Mouse (Mus musculus) embryonic facial prominence, embryonic 13.5 days (tissue): ENCODE results near the gene Rfc4. TPM values are rescaled to one million over a fixed set of nuclear protein-coding genes. Genes with fewer than 3 reads are reported as not detected.

ENCODE experiments used
- ATAC-seq: fragments of 200-750 bp; cut with Nextera tagmentation; 2 replicates; pipeline ENCODE4 v1.8.0; 2017; ENCODE audit warnings: low read depth; ENCODE audit not compliant: insufficient number of reproducible peaks, insufficient read depth, low FRiP score, low TSS enrichment
- H3K27ac ChIP-seq: fragments of 300-500 bp; sonication (generic); 2 replicates; pipeline ENCODE4 v1.5.1; 2015; ENCODE audit warnings: moderate library complexity, mild to moderate bottlenecking, inconsistent platforms
- H3K27me3 ChIP-seq: fragments of 300-500 bp; sonication (generic); 2 replicates; pipeline ENCODE4 v1.6.1; 2015; ENCODE audit warnings: mild to moderate bottlenecking, inconsistent platforms
- H3K36me3 ChIP-seq: fragments of 300-500 bp; sonication (generic); 2 replicates; pipeline ENCODE4 v1.6.1; 2015; ENCODE audit warnings: mild to moderate bottlenecking, inconsistent platforms
- H3K4me1 ChIP-seq: fragments of 300-500 bp; sonication (generic); 2 replicates; pipeline ENCODE4 v1.6.1; 2015; ENCODE audit warnings: inconsistent platforms
- H3K4me2 ChIP-seq: fragments of 300-500 bp; sonication (generic); 2 replicates; pipeline ENCODE4 v1.6.1; 2015; ENCODE audit warnings: moderate library complexity, mild to moderate bottlenecking, inconsistent platforms
- H3K4me3 ChIP-seq: fragments of 300-500 bp; sonication (generic); 2 replicates; pipeline ENCODE4 v1.5.1; 2015; ENCODE audit warnings: mild to moderate bottlenecking, inconsistent platforms
- H3K9ac ChIP-seq: fragments of 300-500 bp; sonication (generic); 2 replicates; pipeline ENCODE4 v1.6.1; 2015; ENCODE audit warnings: mild to moderate bottlenecking, inconsistent platforms
- H3K9me3 ChIP-seq: fragments of 300-500 bp; sonication (generic); 2 replicates; pipeline ENCODE4 v1.6.1; 2016; ENCODE audit warnings: inconsistent platforms
- WGBS: fragments of 180-500 bp; shearing (Covaris S2); methylation state at CpG from one replicate; pipeline ENCODE4 v1.1.7; 2015; ENCODE audit warnings: mixed read lengths; 5-methylcytosine and 5-hydroxymethylcytosine counted together
- polyA plus RNA-seq: library from polyadenylated mRNA; unstranded; fragments of >200 nt; fragmentation: Nextera tagmentation; extraction: Ambion mirVana; gene quantifications from 2 replicates; pipeline ENCODE4 v1.2.1, GENCODE M21; 2015

The Rfc4 gene
- 107 and 125 TPM in 2 replicates for polyA plus RNA-seq

- WGBS = under 1% methylated on average over 51 of the region's 51 CpGs
- no peaks in the 10 kb centered on the region for H3K9me3 ChIP-seq
- H3K27ac ChIP-seq = peak within 1 kb of the TSS; percentile 97
- H3K4me2 ChIP-seq = peak within 1 kb of the TSS; percentile 83
- peaks cover 11% of the 10 kb centered on the region for H3K36me3 ChIP-seq
- no peaks in the 10 kb centered on the region for H3K27me3 ChIP-seq
- peak within 1 kb of the TSS; percentile 63 for H3K4me3 ChIP-seq
- H3K9ac ChIP-seq = peak within 1 kb of the TSS; percentile 97
- peaks cover 14% of the 10 kb centered on the region for H3K4me1 ChIP-seq
- peak; percentile 86 for ATAC-seq
Measured at GRCm38 (mm10) chr16:23127673-23128375, at the start of gene Rfc4. Gene Rfc4 (minus strand): TSS chr16:23127737.

DNA sequence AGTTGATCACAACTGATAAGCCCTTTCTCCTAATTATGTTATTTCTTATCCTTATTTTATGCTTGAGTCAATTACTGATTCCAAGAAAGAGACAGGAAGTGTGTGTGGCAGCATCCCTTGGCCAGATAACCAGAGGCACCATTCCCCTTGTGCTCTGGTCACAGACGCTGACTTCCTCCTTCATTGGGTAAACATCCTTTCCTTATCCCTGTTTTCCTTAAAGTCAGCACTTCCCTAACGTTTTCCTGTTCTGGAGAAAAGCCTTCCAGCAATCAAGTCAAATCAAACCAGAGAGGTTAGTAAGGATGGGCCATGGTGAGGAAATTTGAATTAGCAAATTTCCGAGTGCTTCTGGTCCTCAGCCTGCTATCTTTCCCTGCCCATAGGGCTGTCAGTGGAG, 48.4 kb upstream of the Rfc4 start:
- no peaks in the 10 kb centered on the region for H3K27me3 ChIP-seq
- no peaks in the 10 kb centered on the region; the same call in 1 of the 2 replicates for H3K9me3 ChIP-seq
- H3K4me3 ChIP-seq = no peak overlapping the region
- no peak overlapping the region for H3K9ac ChIP-seq
- ATAC-seq = no peak
- no peak overlapping the region for H3K4me2 ChIP-seq
- 40% methylated on average over 3 of the region's 3 CpGs for WGBS
- no peaks in the 10 kb centered on the region for H3K36me3 ChIP-seq
- no peak overlapping the region for H3K27ac ChIP-seq
- H3K4me1 ChIP-seq = no peaks in the 10 kb centered on the region

DNA sequence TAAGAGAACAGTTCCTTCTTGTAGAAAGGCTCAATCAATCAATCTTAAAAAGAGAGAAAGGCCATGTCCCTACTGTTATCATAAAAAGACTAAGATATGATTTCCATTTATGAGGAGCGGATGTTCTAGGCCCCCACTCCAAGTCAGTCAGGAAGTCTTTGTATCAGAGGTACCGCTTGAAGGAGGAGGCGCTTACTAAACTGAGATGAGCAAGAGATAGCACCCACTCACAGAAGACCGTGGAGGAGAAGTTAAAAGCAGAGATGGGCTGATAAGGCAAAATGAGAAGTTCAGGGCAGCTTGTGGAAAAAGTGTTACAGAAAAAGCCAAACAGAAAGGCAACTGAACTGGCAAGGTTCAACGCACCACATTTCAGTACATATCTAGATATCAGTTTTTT, 47.3 kb upstream of the Rfc4 start:
- Histone ChIP-seq H3K4me3 (no peak overlapping the region), H3K4me2 (no peak overlapping the region), H3K27ac (no peak overlapping the region), H3K36me3 (no peaks in the 10 kb centered on the region), H3K4me1 (no peaks in the 10 kb centered on the region), H3K27me3 (no peaks in the 10 kb centered on the region), H3K9me3 (no peaks in the 10 kb centered on the region; the same call in 1 of the 2 replicates), H3K9ac (no peak overlapping the region)
- WGBS = 86% methylated on average over 5 of the region's 5 CpGs
- ATAC-seq = no peak

DNA sequence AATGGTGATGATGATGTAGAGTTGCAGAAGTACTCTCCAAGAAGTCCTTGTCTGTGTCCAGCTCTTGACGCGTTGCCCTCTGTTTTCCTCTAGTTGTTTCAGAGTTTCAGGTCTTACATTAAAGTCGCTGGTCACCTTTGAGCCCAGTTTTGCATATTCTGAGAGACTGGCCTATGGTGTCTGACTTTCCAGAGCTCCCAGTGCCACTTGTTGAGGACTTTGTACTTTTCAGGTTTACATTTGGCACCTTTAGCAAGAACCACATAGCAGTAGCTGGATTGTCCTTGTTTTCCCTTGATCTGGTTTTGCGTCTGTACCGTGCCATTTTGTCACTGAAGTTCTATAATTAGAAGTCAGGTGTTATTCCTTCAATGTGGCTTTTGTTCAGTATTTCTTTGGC, 46.4 kb upstream of the Rfc4 start:
- no peak overlapping the region for H3K4me3 ChIP-seq
- ATAC-seq = no peak
- WGBS = 93% methylated on average over 5 of the region's 5 CpGs
- H3K9me3 ChIP-seq = no peaks in the 10 kb centered on the region; the same call in 1 of the 2 replicates
- no peak overlapping the region for H3K27ac ChIP-seq
- H3K36me3 ChIP-seq = no peaks in the 10 kb centered on the region
- H3K27me3 ChIP-seq = no peaks in the 10 kb centered on the region
- H3K4me2 ChIP-seq = no peak overlapping the region
- H3K4me1 ChIP-seq = no peaks in the 10 kb centered on the region
- H3K9ac ChIP-seq = no peak overlapping the region

DNA sequence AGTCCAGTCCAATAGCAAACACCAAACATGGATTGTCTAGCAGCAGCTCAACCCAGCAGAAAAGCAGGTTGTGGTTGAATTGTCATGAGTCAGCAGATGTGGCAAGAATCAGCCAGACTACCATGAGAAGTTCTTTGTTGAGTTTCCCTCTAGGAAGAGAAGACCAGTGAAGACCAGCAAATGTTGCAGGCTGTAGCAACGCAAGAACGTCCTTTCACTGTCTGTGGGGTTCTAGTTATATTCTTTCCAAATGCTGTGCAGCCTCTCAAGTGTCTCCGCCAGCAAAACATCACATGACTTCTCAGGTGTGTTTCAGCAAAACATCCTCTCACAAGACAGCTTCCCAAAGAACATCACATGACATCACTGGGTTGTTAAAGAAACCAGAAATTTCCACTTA, 43.3 kb upstream of the Rfc4 start:
- WGBS = 87% methylated on average over 3 of the region's 3 CpGs
- Histone ChIP-seq H3K9ac (no peak overlapping the region), H3K4me2 (no peak overlapping the region), H3K27me3 (no peaks in the 10 kb centered on the region), H3K4me1 (no peaks in the 10 kb centered on the region), H3K27ac (no peak overlapping the region), H3K4me3 (no peak overlapping the region), H3K36me3 (no peaks in the 10 kb centered on the region), H3K9me3 (no peaks in the 10 kb centered on the region; the same call in 1 of the 2 replicates)
- no peak for ATAC-seq

DNA sequence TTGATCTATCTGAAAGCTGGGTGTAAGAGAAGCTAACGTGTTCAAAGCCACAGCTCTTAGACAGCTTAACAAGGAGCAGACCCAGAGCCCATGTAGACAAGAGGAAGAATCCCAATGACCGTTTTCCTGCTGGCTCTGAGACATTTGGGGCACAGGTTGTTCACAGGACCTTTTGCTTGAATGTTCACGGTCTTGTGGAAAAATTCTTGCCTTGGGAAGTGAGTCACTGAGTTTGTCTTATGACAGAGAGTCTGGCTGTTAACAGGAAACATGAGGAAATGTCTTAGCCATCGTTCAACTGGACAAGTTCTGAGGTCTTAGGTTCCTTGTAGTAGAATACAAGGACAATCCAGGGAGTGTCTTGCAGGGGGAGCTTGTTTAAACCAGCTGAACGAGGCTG, 39.5 kb upstream of the Rfc4 start:
- Histone ChIP-seq H3K27me3 (no peaks in the 10 kb centered on the region), H3K4me3 (no peak overlapping the region), H3K4me1 (no peaks in the 10 kb centered on the region), H3K9me3 (no peaks in the 10 kb centered on the region), H3K4me2 (no peak overlapping the region), H3K36me3 (no peaks in the 10 kb centered on the region), H3K9ac (no peak overlapping the region), H3K27ac (no peak overlapping the region)
- no peak for ATAC-seq
- 64% methylated on average over 5 of the region's 5 CpGs for WGBS

DNA sequence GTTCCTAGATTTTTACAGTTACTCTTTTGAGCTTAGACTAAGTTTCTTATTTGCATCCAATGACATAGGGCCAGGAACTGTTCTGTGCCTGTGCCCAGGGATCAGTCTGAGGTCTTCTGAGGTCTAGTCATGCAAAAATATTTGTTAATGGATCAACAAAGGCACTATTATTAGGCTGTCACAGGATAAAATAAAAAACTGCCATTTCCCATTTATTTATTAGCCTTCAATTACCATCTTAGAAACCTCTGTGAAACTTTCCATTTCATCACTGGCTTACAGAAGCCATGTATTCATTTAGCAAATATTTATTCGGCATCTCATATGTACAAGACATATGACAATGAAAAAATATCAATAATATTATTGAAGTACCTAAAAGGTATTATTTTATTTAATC, 39.1 kb upstream of the Rfc4 start:
- no peak overlapping the region for H3K4me3 ChIP-seq
- H3K4me1 ChIP-seq = no peaks in the 10 kb centered on the region
- no peak for ATAC-seq
- H3K27me3 ChIP-seq = no peaks in the 10 kb centered on the region
- H3K27ac ChIP-seq = no peak overlapping the region
- no peaks in the 10 kb centered on the region for H3K36me3 ChIP-seq
- H3K4me2 ChIP-seq = no peak overlapping the region
- 84% methylated on average over 1 of the region's 1 CpGs for WGBS
- H3K9ac ChIP-seq = no peak overlapping the region
- H3K9me3 ChIP-seq = no peaks in the 10 kb centered on the region

- H3K27ac ChIP-seq = no peak overlapping the region
- no peak overlapping the region for H3K4me3 ChIP-seq
- WGBS = 63% methylated on average over 9 of the region's 9 CpGs
- no peak for ATAC-seq
- no peak overlapping the region for H3K4me2 ChIP-seq
- H3K36me3 ChIP-seq = no peaks in the 10 kb centered on the region
- no peaks in the 10 kb centered on the region for H3K9me3 ChIP-seq
- no peaks in the 10 kb centered on the region for H3K4me1 ChIP-seq
- no peak overlapping the region for H3K9ac ChIP-seq
- H3K27me3 ChIP-seq = no peaks in the 10 kb centered on the region
Measured at GRCm38 (mm10) chr16:23165441-23165840, 37.9 kb upstream of the Rfc4 start.

DNA sequence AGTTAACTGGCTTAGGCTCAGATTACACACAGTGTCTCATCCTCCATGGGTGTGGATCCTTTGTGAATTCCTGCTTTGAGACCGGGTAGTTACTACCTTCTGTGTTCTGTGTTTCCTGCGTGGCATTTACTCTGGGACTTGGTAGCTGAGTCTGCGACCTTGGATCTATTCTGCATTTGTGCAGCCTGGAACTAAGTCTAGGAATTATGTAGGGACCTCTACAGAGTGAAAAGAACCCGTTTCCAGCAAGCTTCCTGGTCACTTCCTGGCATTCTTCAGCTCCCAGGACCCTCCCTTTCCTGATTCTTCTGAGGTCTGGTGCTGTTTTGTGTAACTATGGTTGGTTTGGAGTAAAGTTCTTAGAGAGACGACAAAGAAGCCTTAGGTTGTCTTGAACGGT, 36.9 kb upstream of the Rfc4 start:
- Histone ChIP-seq H3K4me1 (no peaks in the 10 kb centered on the region), H3K4me3 (no peak overlapping the region), H3K9me3 (no peaks in the 10 kb centered on the region), H3K4me2 (no peak overlapping the region), H3K9ac (no peak overlapping the region), H3K27ac (no peak overlapping the region), H3K27me3 (no peaks in the 10 kb centered on the region), H3K36me3 (no peaks in the 10 kb centered on the region)
- ATAC-seq = no peak
- 58% methylated on average over 6 of the region's 6 CpGs for WGBS

DNA sequence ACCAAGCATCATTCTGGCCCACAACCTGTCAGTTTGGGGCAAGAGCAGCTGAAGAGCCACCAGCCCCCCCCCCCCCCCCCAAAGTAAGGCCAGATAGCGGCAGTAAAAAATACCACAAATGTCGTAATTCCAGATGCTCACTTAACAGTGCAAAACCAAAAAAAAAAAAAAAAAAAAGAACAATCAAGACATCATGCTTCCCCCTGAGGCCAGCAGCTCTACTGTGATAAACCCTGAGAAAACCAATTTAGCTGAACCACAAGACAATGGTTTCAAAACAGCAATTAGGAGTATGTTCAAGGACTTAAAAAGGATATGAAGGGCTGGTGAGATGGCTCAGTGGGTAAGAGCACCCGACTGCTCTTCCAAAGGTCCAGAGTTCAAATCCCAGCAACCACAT, 34.6 kb upstream of the Rfc4 start:
- Histone ChIP-seq H3K9ac (no peak overlapping the region), H3K4me3 (no peak overlapping the region), H3K4me1 (no peaks in the 10 kb centered on the region), H3K27ac (no peak overlapping the region), H3K4me2 (no peak overlapping the region), H3K36me3 (no peaks in the 10 kb centered on the region), H3K27me3 (no peaks in the 10 kb centered on the region), H3K9me3 (no peaks in the 10 kb centered on the region)
- no peak for ATAC-seq
- WGBS = 68% methylated on average over 3 of the region's 3 CpGs

GRCm38 (mm10) chr16:23159749-23160148, 32.2 kb upstream of the Rfc4 start:
- Histone ChIP-seq H3K9me3 (no peaks in the 10 kb centered on the region), H3K4me3 (no peak overlapping the region), H3K27ac (no peak overlapping the region), H3K4me1 (no peaks in the 10 kb centered on the region), H3K36me3 (no peaks in the 10 kb centered on the region), H3K4me2 (no peak overlapping the region), H3K9ac (no peak overlapping the region), H3K27me3 (no peaks in the 10 kb centered on the region)
- no peak for ATAC-seq
- 68% methylated on average over 2 of the region's 2 CpGs for WGBS

GRCm38 (mm10) chr16:23158957-23159356, 31.4 kb upstream of the Rfc4 start:
- H3K9me3 ChIP-seq = no peaks in the 10 kb centered on the region
- H3K4me1 ChIP-seq = no peaks in the 10 kb centered on the region
- no peak overlapping the region for H3K9ac ChIP-seq
- no peak overlapping the region for H3K4me3 ChIP-seq
- no peaks in the 10 kb centered on the region for H3K36me3 ChIP-seq
- no peak for ATAC-seq
- no peaks in the 10 kb centered on the region for H3K27me3 ChIP-seq
- WGBS = 66% methylated on average over 2 of the region's 2 CpGs
- no peak overlapping the region for H3K4me2 ChIP-seq
- no peak overlapping the region for H3K27ac ChIP-seq
